Mouse (Mus musculus) macrophage (primary cell): ENCODE measurements around the gene Lsp1. TPM values are rescaled to one million over a fixed set of nuclear protein-coding genes. Genes with fewer than 3 reads are reported as not detected.

Experiments
- H3K27ac ChIP-seq: fragments of 350-480 bp; formaldehyde crosslinking; 2 replicates; pipeline ENCODE4 v1.9.0; 2021
- H3K36me3 ChIP-seq: fragments of 350-480 bp; formaldehyde crosslinking; 2 replicates; pipeline ENCODE4 v1.9.0; 2021; ENCODE audit errors: inconsistent target
- H3K4me3 ChIP-seq: fragments of 350-480 bp; formaldehyde crosslinking; 2 replicates; pipeline ENCODE4 v1.9.0; 2021; ENCODE audit errors: inconsistent target
- H3K79me2 ChIP-seq: fragments of 350-480 bp; formaldehyde crosslinking; 2 replicates; pipeline ENCODE4 v1.9.0; 2021; ENCODE audit errors: inconsistent target
- WGBS: methylation state at CpG from one replicate; pipeline ENCODE4 v1.1.7; 2026; ENCODE audit warnings: inconsistent platforms; ENCODE audit not compliant: missing documents; 5-methylcytosine and 5-hydroxymethylcytosine counted together
- polyA plus RNA-seq: library from polyadenylated mRNA; stranded (reverse); fragments of 250-400 nt; gene quantifications from 3 replicates; pipeline ENCODE4 v1.2.4, GENCODE M21; 2018; ENCODE audit warnings: inconsistent platforms

Lsp1 gene
- polyA plus RNA-seq, 1 experiment from 2014 or later, result 130 TPM

- Histone ChIP-seq H3K4me3 (no peak overlapping the region), H3K27ac (no peak overlapping the region), H3K36me3 (peaks cover 19% of the 10 kb centered on the region; the same call in 1 of the 2 replicates), H3K79me2 (no peaks in the 10 kb centered on the region)
- whole genome bisulfite sequencing, result 94% methylated on average over 8 of the region's 8 CpGs
Observed at GRCm38 (mm10) chr7:142539828-142540227, 79.2 kb downstream of the Lsp1 start.

- 91% methylated on average over 11 of the region's 11 CpGs for WGBS
- H3K4me3 ChIP-seq, result no peak overlapping the region
- no peaks in the 10 kb centered on the region for H3K79me2 ChIP-seq
- peaks cover 14% of the 10 kb centered on the region; the same call in 1 of the 2 replicates for H3K36me3 ChIP-seq
- no peak overlapping the region for H3K27ac ChIP-seq
Observed at GRCm38 (mm10) chr7:142542771-142543303, 82.2 kb downstream of the Lsp1 start.

Other genes with a start within 250 kb of the Lsp1 start
- gene Gm7579, start 248.9 kb upstream of the Lsp1 start, polyA plus RNA-seq, result not detected in 3 replicates
- gene Krtap5-5, start 230.8 kb upstream of the Lsp1 start, polyA plus RNA-seq, result not detected in 3 replicates
- gene Gm40460, start 219.7 kb upstream of the Lsp1 start, polyA plus RNA-seq, result not detected in 3 replicates
- gene Gm2431, start 202.5 kb upstream of the Lsp1 start, polyA plus RNA-seq, result not detected in 3 replicates
- not detected in 3 replicates for gene Gm4559, start 186.4 kb upstream of the Lsp1 start, polyA plus RNA-seq
- gene Krtap5-1, start 163.7 kb upstream of the Lsp1 start, polyA plus RNA-seq, result not detected in 3 replicates
- gene Krtap5-4, start 157.3 kb upstream of the Lsp1 start, polyA plus RNA-seq, result not detected in 3 replicates
- not detected in 3 replicates for gene Ifitm10, start 87.1 kb upstream of the Lsp1 start, polyA plus RNA-seq
- 9.6 to 6,145 TPM (median 21.2 TPM) in 3 replicates for gene Gm49369, start 78.1 kb upstream of the Lsp1 start, polyA plus RNA-seq
- gene Ctsd, start 72.8 kb upstream of the Lsp1 start, polyA plus RNA-seq, result 15,815 to 17,787 TPM (median 16,857 TPM) in 3 replicates
- gene Syt8, start 26.0 kb upstream of the Lsp1 start, polyA plus RNA-seq, result 3.2 to 10.3 TPM (median 4.8 TPM) in 3 replicates
- 13.4 to 20.6 TPM (median 18.0 TPM) in 3 replicates for gene Tnni2, start 19.0 kb upstream of the Lsp1 start, polyA plus RNA-seq
- 0.75 TPM in 1 of 3 replicates, not detected in the others for gene Tnnt3, start 38.0 kb downstream of the Lsp1 start, polyA plus RNA-seq
- 31.4 to 47.4 TPM (median 43.1 TPM) in 3 replicates for gene Mrpl23, start 71.9 kb downstream of the Lsp1 start, polyA plus RNA-seq
- gene Igf2, start 206.0 kb downstream of the Lsp1 start, polyA plus RNA-seq, result 0.22 TPM in 1 of 3 replicates, not detected in the others
- not detected in 3 replicates for gene Gm49394, start 209.1 kb downstream of the Lsp1 start, polyA plus RNA-seq